Mouse (Mus musculus) ES-Bruce4 (cell line): Measurements from ENCODE around the gene Cdh4.

ENCODE experiments used
- CTCF ChIP-seq: IDR thresholded peaks from one replicate; pipeline ENCODE4 v1.8.1; 2011; ENCODE audit warnings: low read depth, low read length
- EP300 ChIP-seq: IDR thresholded peaks from 2 replicates; pipeline ENCODE4 v1.6.1; 2011; ENCODE audit warnings: low read depth, low read length; ENCODE audit not compliant: insufficient read depth
- POLR2A ChIP-seq: IDR thresholded peaks from one replicate; pipeline ENCODE4 v1.8.1; 2011; ENCODE audit warnings: low read length; ENCODE audit not compliant: insufficient read depth

DNA sequence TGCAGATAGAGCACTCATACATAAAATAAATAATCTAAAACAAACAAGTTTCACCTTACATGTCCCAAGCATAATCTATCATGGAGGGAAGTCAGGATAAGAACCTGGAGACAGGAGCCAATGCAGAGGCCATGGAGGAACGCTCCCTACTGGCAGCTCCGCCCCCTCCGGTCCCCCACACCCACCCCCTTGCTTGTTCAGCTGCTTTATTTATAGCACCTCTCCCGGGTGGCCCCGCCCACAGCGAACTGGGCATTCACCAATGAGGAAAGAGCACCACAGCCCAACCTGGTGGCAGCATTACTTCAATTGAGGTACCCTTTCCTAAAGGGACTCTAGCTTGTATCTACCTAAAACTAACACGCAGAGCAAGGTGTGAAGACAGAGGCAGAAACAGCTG lies 442.3 kb downstream of the Cdh4 start:
- TF ChIP-seq POLR2A (no peak), EP300 (no peak), CTCF (no peak)
